Mouse (Mus musculus): ENCODE data around the gene Spint4.
A peak's percentile ranks its signal among the peaks of the same experiment; 100 is the strongest.

Gene Spint4

DNA sequence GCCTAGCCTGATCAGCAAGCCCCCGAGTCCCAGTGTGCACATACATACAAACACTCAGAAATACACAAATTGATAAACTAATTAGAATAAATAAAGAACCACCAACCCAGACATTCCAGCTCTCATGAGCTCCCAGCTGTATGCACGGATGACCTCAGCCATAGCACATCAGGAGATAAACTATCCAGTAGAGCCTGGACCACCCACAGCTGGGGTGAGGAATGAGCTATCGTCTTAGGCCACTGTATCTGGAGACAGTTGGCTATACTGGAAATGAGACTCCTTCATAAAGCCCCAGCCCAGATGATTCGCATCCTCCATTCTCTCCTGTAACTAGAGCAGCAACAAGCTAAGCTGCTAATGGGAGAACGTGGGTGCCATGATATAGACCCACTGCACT, 36.5 kb downstream of the Spint4 start:
- DNase-seq, result no peak

DNA sequence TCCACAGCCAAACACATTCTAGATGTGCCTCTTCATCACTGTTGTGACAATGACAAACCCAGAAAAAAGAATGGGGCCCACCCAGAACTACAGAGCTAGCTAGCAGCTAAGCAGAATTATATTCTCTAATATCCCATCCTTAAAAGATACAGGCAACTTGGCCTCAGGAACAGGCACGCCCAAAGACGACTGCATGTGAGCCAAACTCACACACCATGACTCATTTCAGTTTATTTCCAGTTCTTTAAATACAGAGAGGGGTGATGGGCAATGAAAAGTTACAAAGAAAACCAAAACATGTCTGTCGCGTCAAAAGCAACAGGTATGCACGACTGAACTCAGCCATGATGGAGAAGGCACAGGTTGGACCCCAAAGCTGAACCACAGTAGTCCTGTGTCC, 37.1 kb downstream of the Spint4 start:
- DNase-seq, result no peak

DNA sequence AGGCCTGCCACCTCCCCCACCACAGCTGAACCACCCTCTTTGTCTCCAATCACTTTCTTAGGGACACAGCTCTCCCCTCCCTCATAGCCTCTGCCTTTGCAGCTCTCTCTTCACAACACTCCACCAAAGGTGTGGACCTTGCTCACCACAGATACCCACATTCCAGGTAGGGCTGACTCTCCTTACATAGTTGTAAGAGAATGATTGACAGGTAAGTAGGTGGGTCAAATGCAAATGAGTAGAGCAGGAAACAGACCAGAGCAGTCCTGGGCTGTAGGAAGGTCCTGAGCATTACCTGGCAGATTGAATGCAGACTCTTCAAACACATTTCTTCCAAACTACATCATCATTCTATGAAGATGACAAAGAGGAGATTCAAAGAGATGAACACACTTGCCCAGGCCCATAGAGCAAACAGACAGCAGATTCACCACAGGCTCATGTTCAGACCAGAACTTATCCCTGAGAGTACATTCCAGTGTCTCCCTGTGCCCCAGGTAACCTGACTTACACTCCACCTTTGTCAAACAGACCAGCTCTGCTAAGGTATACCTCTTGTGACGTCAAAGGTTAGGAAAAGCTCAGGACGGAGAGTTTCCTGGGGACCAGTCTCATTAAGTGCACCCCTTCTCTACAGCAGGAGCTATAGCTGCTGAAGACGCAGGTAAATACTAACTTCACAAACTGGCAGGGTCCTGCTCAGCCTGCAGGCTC, 39.2 kb downstream of the Spint4 start:
- DNase-seq, result no peak

DNA sequence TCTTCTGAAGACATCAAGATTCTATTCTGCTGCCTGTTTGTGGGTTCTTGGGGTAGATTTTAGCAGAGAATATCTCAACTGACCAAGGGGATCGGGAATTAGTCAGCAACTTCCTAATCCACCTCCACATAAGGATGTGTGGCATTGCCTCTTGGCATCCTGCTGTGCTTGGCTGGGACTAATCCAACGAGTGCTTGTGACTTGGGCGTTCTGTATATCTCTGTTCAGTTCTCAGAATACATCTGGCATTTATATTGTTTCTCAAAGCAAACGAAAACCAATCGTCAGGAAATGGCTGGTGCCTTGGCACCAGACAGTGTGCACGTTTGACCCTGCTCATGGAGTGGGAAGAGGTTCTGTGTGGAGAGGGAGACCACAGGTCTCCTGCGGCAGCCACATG, 41.6 kb downstream of the Spint4 start:
- no peak for DNase-seq

DNA sequence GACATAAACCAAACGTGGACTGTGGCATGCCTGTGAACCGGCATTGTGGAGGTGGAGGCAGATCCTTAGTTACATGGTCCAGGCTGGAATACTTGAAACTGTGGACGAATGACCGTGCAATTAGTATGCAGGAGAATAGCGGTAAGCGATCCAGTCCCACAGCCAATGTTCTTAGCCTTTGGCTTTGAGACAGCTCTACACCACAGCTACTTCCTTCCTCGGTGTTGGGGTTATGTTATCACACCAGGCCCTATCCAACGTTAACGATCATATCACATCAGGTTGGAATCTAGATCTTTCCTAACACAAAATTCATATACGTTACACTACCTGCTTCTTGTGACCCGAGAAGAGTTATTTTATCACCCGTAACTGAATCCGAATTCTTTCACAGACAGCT, 46.7 kb downstream of the Spint4 start:
- DNase-seq, result no peak

DNA sequence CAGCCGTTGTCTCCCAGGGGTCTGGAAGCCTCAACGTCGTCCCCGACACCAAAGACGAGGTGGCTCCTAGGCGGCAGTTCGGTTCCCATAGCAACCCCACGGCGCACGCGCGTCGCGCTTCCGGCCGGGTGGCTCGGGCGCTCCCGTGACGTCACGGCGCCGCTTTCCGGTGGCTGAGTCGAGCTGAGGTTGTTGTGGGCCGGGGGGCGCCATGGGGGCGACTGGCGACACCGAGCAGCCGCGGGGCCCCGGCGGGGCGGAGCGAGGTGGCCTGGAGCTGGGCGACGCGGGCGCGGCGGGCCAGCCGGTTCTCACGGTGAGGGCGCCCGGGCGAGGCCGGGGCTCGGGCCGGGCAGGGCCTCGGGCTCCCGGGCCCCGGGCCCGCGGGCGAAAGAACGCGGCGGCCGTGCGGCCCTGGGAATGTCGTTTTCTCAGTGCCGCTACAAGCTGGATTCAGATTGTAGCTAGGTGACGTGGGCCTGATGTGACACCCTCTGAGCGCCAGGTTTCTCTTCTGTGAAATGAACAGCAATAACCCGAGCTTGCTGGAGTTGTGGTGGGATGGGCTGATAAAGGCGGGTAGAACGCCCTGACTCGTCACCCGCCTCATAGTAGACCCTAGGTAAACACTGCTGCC, 47.7 kb downstream of the Spint4 start, which contains the start of the genes Wfdc3 and Dnttip1:
Wfdc3 (minus strand) TSS at position 89 of the 637 bp plus-strand sequence.
Dnttip1 (plus strand) TSS at position 141 of the 637 bp plus-strand sequence.
- peak; percentile 87 for DNase-seq

DNA sequence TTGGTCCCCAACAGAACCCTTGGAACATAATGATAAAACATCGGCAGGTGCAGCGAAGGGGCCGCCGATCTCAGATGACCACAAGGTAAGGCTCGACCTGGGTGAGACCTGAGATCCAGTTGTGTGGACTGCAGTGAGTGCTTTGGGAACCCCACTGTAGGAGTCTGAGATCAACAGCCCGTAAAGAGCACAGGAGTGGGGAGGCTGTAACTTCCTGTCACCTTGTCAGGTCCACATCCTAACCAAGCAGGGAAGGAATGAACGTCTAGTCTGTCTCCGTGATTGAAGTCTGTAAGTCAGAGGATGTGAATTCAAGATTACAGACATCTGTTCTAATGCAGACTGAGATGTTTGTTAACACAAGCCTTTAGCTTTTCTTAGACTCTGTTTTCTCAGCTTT, 48.4 kb downstream of the Spint4 start:
- no peak for DNase-seq

DNA sequence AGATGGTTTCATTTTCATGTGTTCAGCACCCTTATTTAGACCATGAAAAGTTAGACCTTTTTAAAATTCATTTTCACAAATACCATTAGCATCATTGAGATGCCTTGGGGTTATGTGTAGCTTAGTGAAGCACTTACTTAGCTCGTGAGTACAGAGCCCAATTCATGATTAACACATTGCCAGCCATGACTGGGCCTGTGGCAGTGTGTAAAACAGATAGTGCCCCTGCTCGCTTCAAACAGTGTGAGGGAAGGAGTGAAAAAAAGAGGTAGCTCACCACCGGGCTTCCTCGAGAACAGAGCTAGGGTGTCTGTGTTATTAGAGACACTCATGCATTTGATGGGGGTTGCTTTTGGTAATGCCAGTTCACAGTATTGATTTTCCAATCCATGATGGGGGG, 49.9 kb downstream of the Spint4 start:
- no peak for DNase-seq

DNA sequence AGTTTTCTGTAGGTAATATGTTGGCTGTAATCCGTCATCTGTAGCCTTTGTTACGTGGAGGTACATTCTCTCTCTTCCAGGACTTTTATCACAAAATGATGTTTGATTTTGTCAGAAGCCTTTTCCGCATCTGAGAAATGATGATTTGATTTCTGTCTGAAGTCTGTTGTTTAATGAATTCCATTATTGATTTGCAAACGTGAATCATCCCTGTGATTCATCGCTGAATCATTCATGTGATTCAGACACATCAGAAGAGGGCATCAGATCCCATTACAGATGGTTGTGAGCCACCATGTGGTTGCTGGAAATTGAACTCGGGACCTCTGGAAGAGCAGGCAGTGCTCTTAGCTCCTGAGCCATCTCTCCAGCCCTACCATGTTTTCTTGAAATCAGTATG, 50.7 kb downstream of the Spint4 start:
- DNase-seq, result no peak

Measured in cerebellum, adult 11 months (tissue).